Mouse (Mus musculus): ENCODE measurements around the gene Galnt10. TPM values are rescaled to one million over a fixed set of nuclear protein-coding genes. Genes with fewer than 3 reads are reported as not detected.

The Galnt10 gene
- polyA plus RNA-seq, 1 experiment from 2014 or later, result 18.8 TPM

DNA sequence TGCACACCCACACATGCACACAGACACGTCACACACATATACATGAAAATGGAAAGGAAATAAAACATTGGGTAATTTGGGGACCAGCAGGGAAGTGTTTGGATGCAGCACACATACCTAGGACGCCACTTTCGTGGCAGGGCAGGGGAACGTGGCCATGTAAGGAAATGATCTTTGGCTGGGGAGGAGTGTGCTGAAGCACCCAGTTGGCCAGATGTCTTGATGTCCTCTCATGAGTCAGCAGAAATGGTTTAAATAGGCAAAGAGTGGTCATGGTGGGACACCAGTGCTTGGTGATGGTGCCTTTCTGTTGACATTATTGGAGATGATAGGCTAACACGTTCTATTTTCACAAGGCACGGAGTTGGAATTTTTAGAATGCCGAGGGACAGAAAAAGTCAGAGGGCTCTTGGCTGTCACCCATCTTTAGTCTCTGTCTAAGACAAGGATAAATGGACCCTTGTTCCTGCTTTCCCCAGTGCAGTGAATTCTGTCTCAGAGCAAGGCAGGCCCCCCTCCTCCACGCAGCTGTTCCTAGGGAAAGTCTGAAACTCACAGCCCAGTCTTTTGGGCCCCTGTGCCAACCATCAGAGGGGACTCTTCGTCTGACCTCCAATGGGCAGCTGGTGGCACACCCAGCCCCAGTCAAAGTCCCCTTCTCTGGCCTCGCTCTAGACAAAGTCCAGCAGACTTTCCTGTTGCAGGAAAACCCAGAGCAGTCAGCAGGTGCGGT lies 56.1 kb downstream of the Galnt10 start:
- peaks cover 10% of the 10 kb centered on the region for H3K36me3 ChIP-seq (replicated peaks)
- no peak overlapping the region for H3K4me3 ChIP-seq
- H3K27ac ChIP-seq (replicated peaks), result no peak overlapping the region
- H3K27me3 ChIP-seq (replicated peaks; ENCODE audit: low read depth, poor library complexity, severe bottlenecking), result no peaks in the 10 kb centered on the region
- WGBS, result 84% methylated on average over 11 of the region's 11 CpGs
- DNase-seq (ENCODE audit: low spot score), result no peak
- H3K9me3 ChIP-seq, result 0 out of 2 replicates have a peak, but pooled peaks cover 3% of the 10 kb centered on the region
- H3K4me1 ChIP-seq, result peaks cover 38% of the 10 kb centered on the region

GRCm38 (mm10) chr11:57701956-57702355 lies 56.7 kb downstream of the Galnt10 start:
- no peak for DNase-seq (ENCODE audit: low spot score)
- H3K36me3 ChIP-seq (replicated peaks), result peaks cover 11% of the 10 kb centered on the region
- 59% methylated on average over 5 of the region's 5 CpGs for WGBS
- peaks cover 3% of the 10 kb centered on the region; the same call in 1 of the 2 replicates for H3K9me3 ChIP-seq
- no peak overlapping the region for H3K4me3 ChIP-seq
- no peaks in the 10 kb centered on the region for H3K27me3 ChIP-seq (replicated peaks; ENCODE audit: low read depth, poor library complexity, severe bottlenecking)
- H3K4me1 ChIP-seq, result peaks cover 32% of the 10 kb centered on the region
- no peak overlapping the region for H3K27ac ChIP-seq (replicated peaks)

- Histone ChIP-seq H3K4me1 (peaks cover 9% of the 10 kb centered on the region), H3K27me3 (replicated peaks; ENCODE audit: low read depth, poor library complexity, severe bottlenecking) (no peaks in the 10 kb centered on the region), H3K27ac (replicated peaks) (no peak overlapping the region), H3K36me3 (replicated peaks) (peaks cover 21% of the 10 kb centered on the region), H3K4me3 (no peak overlapping the region), H3K9me3 (peaks cover 8% of the 10 kb centered on the region; the same call in 1 of the 2 replicates)
- DNase-seq (ENCODE audit: low spot score), result no peak
- 91% methylated on average over 1 of the region's 1 CpGs for WGBS
Measured at GRCm38 (mm10) chr11:57706620-57707019, 61.4 kb downstream of the Galnt10 start.

DNA sequence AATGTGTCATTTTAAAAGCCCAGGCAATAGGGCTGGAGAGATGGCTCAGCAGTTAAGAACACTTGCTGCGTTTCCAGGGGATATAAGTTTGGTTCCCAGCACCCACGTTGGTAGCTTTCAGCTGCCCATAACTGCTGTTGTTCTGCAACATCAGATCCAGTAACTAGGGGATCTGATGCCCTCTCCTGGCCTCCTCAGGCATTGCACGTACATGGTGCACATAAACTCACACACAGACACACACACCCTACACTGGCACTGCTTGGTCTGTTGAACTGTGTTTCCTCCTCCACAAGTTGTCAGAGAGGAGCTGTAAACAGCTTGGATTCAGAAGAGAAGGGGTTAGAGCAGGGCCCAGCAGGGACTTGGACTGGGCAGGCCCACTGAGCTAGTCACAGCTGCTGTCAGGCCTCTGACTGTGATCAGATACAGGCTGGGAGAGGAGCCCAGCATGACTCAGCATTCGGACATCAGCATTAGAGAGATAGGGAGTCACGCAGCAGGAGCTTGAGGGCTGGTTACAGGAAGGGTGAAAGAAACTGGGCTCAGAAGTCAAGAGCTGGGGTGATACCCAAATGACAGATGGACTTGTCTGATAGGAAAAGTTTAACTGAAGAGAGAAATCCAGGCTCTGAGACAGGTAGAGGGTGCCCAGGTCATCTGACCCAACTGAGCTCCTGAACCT lies 62.0 kb downstream of the Galnt10 start:
- Histone ChIP-seq H3K4me3 (no peak overlapping the region), H3K9me3 (peaks cover 8% of the 10 kb centered on the region; the same call in 1 of the 2 replicates), H3K4me1 (peaks cover 3% of the 10 kb centered on the region), H3K36me3 (replicated peaks) (peaks cover 21% of the 10 kb centered on the region), H3K27me3 (replicated peaks; ENCODE audit: low read depth, poor library complexity, severe bottlenecking) (no peaks in the 10 kb centered on the region), H3K27ac (replicated peaks) (no peak overlapping the region)
- WGBS, result 90% methylated on average over 5 of the region's 5 CpGs
- DNase-seq (ENCODE audit: low spot score), result no peak

DNA sequence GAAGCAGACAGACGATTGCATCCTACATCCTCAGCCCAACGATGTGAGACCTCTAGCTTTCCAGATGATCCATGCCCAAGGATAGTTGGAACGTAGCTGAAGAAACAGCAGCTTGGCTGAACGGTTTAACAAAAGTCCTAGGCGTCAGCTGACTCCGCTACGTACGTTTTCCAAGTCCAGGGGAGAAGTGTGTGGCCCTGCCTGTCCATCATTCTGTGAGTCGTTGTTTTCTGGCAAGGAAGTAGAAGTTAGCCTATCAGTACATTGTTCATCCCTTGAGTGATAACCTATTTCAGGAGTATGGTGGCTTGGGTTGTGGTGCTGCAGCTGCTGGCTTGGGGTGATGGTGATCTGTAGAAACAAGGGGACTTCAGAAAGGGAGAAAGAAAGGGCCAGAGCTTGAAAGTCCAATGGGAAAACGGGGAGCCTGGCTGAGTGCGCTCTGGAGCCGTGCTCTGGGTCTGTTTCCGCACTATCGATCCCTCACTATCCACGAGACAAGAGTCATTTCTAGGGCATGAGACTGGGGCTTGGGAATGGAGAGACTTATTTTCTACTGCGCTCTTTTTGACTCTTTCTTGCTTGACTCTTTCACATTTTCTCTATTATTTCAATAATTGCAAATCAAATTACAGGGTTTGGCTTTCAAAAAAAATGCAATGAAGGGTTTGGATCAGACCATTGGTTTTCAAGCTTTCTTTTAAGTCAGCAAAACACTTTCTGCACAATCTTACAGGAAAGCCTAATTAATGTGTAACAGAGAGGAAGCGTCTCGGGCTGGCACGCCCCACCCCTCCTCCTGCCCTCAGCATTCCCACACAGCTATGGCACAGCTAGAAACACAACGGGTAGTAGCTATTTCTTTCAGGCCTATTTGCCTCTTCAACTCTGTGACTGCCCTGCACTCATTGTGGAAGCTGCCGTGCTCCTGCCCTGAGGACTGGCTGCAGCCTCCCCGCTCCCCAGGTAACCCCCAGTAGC lies 63.2 kb downstream of the Galnt10 start:
- DNase-seq (ENCODE audit: low spot score), result no peak
- 88% methylated on average over 22 of the region's 22 CpGs for WGBS
- Histone ChIP-seq H3K9me3 (peaks cover 8% of the 10 kb centered on the region; the same call in 1 of the 2 replicates), H3K27me3 (replicated peaks; ENCODE audit: low read depth, poor library complexity, severe bottlenecking) (no peaks in the 10 kb centered on the region), H3K4me1 (no peaks in the 10 kb centered on the region), H3K4me3 (no peak overlapping the region), H3K36me3 (replicated peaks) (peaks cover 21% of the 10 kb centered on the region), H3K27ac (replicated peaks) (no peak overlapping the region)

GRCm38 (mm10) chr11:57713960-57714359 lies 68.7 kb downstream of the Galnt10 start:
- Histone ChIP-seq H3K36me3 (replicated peaks) (peaks cover 8% of the 10 kb centered on the region), H3K9me3 (no peaks in the 10 kb centered on the region), H3K27me3 (replicated peaks; ENCODE audit: low read depth, poor library complexity, severe bottlenecking) (no peaks in the 10 kb centered on the region), H3K4me1 (peaks cover 16% of the 10 kb centered on the region), H3K27ac (replicated peaks) (no peak overlapping the region), H3K4me3 (no peak overlapping the region)
- 92% methylated on average over 6 of the region's 6 CpGs for WGBS
- no peak for DNase-seq (ENCODE audit: low spot score)

DNA sequence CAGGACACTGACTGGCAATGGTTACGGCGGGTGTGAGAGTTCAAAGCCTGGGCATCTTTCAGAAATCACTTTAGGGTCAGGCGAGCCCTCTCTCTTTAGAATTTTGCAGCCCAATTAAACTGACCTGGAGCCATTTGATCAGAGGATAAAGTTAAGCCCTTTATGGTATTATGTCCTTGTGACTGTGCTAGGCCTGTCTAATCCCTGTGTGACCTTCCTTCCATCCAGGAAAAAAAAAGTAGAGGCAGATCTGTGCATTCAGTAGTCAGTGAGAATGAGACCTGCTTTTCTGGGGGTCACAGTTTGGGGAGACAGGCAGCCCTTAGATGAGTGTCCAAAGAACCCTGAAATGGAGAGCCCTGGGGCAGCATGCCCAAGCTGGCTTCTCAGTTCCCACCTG lies 71.5 kb downstream of the Galnt10 start:
- 37% methylated on average over 3 of the region's 3 CpGs for WGBS
- Histone ChIP-seq H3K9me3 (no peaks in the 10 kb centered on the region), H3K4me3 (no peak overlapping the region), H3K36me3 (replicated peaks) (no peaks in the 10 kb centered on the region), H3K27ac (replicated peaks) (no peak overlapping the region), H3K27me3 (replicated peaks; ENCODE audit: low read depth, poor library complexity, severe bottlenecking) (no peaks in the 10 kb centered on the region), H3K4me1 (peaks cover 26% of the 10 kb centered on the region)
- DNase-seq (ENCODE audit: low spot score), result no peak

DNA sequence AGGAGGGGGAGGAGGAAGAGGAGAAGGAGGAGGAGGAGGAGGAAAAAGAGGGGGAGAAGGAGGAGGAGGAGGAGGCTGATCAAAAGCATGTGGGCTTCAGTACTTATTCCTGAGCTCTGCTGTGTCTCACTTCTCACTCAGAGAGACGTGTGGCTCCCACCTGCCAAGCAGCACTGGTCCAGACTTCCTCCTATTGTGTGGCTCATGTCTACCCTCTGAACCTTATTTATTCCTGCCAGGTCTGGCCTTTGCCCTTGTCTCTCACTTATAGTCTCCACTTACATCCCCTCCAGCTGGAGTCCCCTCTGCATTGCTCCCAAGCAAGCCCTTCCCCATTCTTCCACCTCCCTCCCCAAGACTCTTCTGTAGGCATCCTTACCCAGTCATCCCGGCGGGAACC lies 72.2 kb downstream of the Galnt10 start:
- Histone ChIP-seq H3K4me1 (peaks cover 30% of the 10 kb centered on the region), H3K4me3 (no peak overlapping the region), H3K27me3 (replicated peaks; ENCODE audit: low read depth, poor library complexity, severe bottlenecking) (no peaks in the 10 kb centered on the region), H3K9me3 (no peaks in the 10 kb centered on the region), H3K36me3 (replicated peaks) (no peaks in the 10 kb centered on the region), H3K27ac (replicated peaks) (no peak overlapping the region)
- 57% methylated on average over 3 of the region's 3 CpGs for WGBS
- peak; percentile 50 for DNase-seq (ENCODE audit: low spot score)

GRCm38 (mm10) chr11:57718081-57718480 lies 72.8 kb downstream of the Galnt10 start:
- WGBS, result 90% methylated on average over 6 of the region's 6 CpGs
- no peaks in the 10 kb centered on the region for H3K9me3 ChIP-seq
- no peaks in the 10 kb centered on the region for H3K27me3 ChIP-seq (replicated peaks; ENCODE audit: low read depth, poor library complexity, severe bottlenecking)
- DNase-seq (ENCODE audit: low spot score), result no peak
- peaks cover 30% of the 10 kb centered on the region for H3K4me1 ChIP-seq
- H3K27ac ChIP-seq (replicated peaks), result no peak overlapping the region
- no peaks in the 10 kb centered on the region; the same call in 1 of the 2 replicates for H3K36me3 ChIP-seq (replicated peaks)
- no peak overlapping the region for H3K4me3 ChIP-seq

- peak; percentile 36 for DNase-seq (ENCODE audit: low spot score)
- Histone ChIP-seq H3K27ac (replicated peaks) (peak overlapping the region; percentile 15), H3K27me3 (replicated peaks; ENCODE audit: low read depth, poor library complexity, severe bottlenecking) (no peaks in the 10 kb centered on the region), H3K9me3 (no peaks in the 10 kb centered on the region), H3K36me3 (replicated peaks) (peaks cover 9% of the 10 kb centered on the region), H3K4me3 (no peak overlapping the region), H3K4me1 (peaks cover 30% of the 10 kb centered on the region)
- 46% methylated on average over 7 of the region's 7 CpGs for WGBS
Measured at GRCm38 (mm10) chr11:57719631-57720030, 74.4 kb downstream of the Galnt10 start.

DNA sequence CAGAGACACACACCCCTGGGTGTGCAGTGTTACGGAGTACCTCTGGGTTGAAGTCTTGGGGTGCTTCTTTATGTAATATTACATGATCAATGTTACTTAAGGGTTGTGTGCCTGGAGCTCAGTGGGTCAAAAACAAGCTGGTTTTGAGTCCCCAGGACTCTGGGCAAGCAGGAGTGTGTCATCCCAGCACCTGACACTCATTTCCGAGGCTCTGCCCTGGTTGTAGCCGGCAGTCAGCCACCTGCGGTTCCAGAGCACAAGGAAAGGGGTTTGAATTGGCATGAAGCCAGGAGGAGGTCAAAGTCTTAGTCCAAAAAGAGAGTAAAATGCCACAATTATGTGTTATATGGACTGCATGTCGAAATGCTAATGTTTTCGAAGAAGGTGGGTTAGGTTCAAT lies 74.8 kb downstream of the Galnt10 start:
- Histone ChIP-seq H3K4me3 (no peak overlapping the region), H3K36me3 (replicated peaks) (peaks cover 9% of the 10 kb centered on the region), H3K27ac (replicated peaks) (peak overlapping the region; percentile 15), H3K9me3 (no peaks in the 10 kb centered on the region), H3K4me1 (peaks cover 30% of the 10 kb centered on the region), H3K27me3 (replicated peaks; ENCODE audit: low read depth, poor library complexity, severe bottlenecking) (no peaks in the 10 kb centered on the region)
- DNase-seq (ENCODE audit: low spot score), result no peak
- WGBS, result 81% methylated on average over 6 of the region's 6 CpGs

GRCm38 (mm10) chr11:57724791-57725463 lies 79.7 kb downstream of the Galnt10 start:
- peaks cover 9% of the 10 kb centered on the region for H3K36me3 ChIP-seq (replicated peaks)
- H3K4me1 ChIP-seq, result peaks cover 15% of the 10 kb centered on the region
- no peaks in the 10 kb centered on the region for H3K9me3 ChIP-seq
- no peak overlapping the region for H3K27ac ChIP-seq (replicated peaks)
- DNase-seq (ENCODE audit: low spot score), result no peak
- WGBS, result 90% methylated on average over 5 of the region's 5 CpGs
- H3K27me3 ChIP-seq (replicated peaks; ENCODE audit: low read depth, poor library complexity, severe bottlenecking), result no peaks in the 10 kb centered on the region
- no peak overlapping the region for H3K4me3 ChIP-seq

Measured in embryonic facial prominence, embryonic 10.5 days (tissue).